Mouse (Mus musculus) C2C12 (cell line): ENCODE results near the gene Ndufa6. TPM values are rescaled to one million over a fixed set of nuclear protein-coding genes. Genes with fewer than 3 reads are reported as not detected.

ENCODE experiments used
- H3K27me3 ChIP-seq: one replicate; pipeline ENCODE4 v1.6.1; 2011; ENCODE audit not compliant: control insufficient read depth, insufficient read depth, insufficient read length
- H3K36me3 ChIP-seq: one replicate; pipeline ENCODE4 v1.6.1; 2011; ENCODE audit not compliant: control insufficient read depth, insufficient read depth
- H3K4me3 ChIP-seq: one replicate; pipeline ENCODE4 v1.5.1; 2011; ENCODE audit warnings: mild to moderate bottlenecking, control low read depth; ENCODE audit not compliant: poor library complexity, insufficient read depth, severe bottlenecking
- H3K79me2 ChIP-seq: one replicate; pipeline ENCODE4 v1.6.1; 2011; ENCODE audit not compliant: control insufficient read depth, insufficient read depth
- H3K79me3 ChIP-seq: one replicate; pipeline ENCODE4 v1.6.1; 2011; ENCODE audit warnings: low read depth, control low read depth
- H3ac ChIP-seq: one replicate; pipeline ENCODE3; 2011; ENCODE audit warnings: low read depth; ENCODE audit not compliant: control insufficient read depth, insufficient read length
- CEBPB ChIP-seq: IDR thresholded peaks from one replicate; pipeline ENCODE4 v1.6.1; 2011; ENCODE audit warnings: low read depth, mild to moderate bottlenecking, control low read depth, moderate library complexity
- CTCF ChIP-seq: IDR thresholded peaks from one replicate; pipeline ENCODE4 v1.5.1; 2011; ENCODE audit not compliant: control insufficient read depth, insufficient read depth, insufficient read length
- FOSL1 ChIP-seq: IDR thresholded peaks from one replicate; pipeline ENCODE4 v1.8.0; 2011; ENCODE audit warnings: mild to moderate bottlenecking, low read length; ENCODE audit not compliant: poor library complexity, insufficient read depth, severe bottlenecking
- MAX ChIP-seq: IDR thresholded peaks from one replicate; pipeline ENCODE4 v1.6.1; 2011; ENCODE audit warnings: mild to moderate bottlenecking, control low read depth
- MYOD1 ChIP-seq: IDR thresholded peaks from one replicate; pipeline ENCODE4 v1.6.1; 2011; ENCODE audit warnings: low read depth; ENCODE audit not compliant: control insufficient read depth, insufficient read length
- MYOG ChIP-seq: IDR thresholded peaks from one replicate; pipeline ENCODE4 v1.6.1; 2011; ENCODE audit not compliant: control insufficient read depth, insufficient read length; ENCODE audit errors: extremely low read depth
- USF1 ChIP-seq: IDR thresholded peaks from one replicate; pipeline ENCODE4 v1.6.1; 2011; ENCODE audit warnings: low read depth, mild to moderate bottlenecking, control low read depth, moderate library complexity
- polyA plus RNA-seq: library from polyadenylated mRNA; unstranded; fragments of >200 nt; fragmentation: generic; extraction: Trizol; gene quantifications from one replicate; pipeline ENCODE4 v1.2.1, GENCODE M21; 2012; ENCODE audit warnings: missing spikeins

Gene Ndufa6
- polyA plus RNA-seq, 1 experiment = 385 TPM

DNA sequence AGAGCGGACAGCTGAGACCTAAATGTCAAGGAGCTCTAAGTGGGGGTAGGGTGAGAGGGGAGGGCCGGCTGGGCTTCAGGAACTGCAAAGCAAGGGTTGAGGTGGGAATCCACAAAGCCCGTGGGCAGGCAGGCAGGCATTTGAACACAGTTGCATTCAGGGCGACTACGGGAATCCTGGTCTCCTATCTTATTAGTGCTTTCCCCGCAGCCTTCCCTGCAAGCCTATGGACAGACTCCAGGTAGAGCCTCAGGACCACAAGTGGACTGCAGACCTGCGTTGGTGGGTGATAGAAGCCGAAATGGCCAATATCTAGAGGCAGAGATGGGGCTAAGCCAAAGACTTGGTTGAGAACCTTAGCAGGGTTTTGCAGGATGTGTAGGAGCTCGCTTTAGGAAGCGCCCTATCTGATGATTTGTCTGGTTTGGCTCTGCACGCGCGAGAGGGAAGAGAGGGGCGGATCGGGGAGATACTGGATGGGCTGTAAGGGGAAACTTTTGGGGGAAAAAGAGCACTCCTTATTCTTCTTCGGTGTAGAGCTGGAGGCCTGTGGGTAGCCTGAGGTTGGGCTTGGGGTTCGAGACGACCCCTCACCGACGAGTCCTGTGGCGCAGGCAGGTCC is 13.6 kb downstream of the Ndufa6 start:
- TF ChIP-seq MAX = no peak
- no peak for TF ChIP-seq MYOG
- TF ChIP-seq CTCF = no peak
- no peak for TF ChIP-seq USF1
- no peak for TF ChIP-seq FOSL1
- no peaks in the 10 kb centered on the region for H3K27me3 ChIP-seq
- no peaks in the 10 kb centered on the region for H3K79me3 ChIP-seq
- peaks cover 2% of the 10 kb centered on the region for H3K36me3 ChIP-seq
- H3ac ChIP-seq = no peak overlapping the region
- peaks cover 10% of the 10 kb centered on the region for H3K79me2 ChIP-seq
- H3K4me3 ChIP-seq = no peak overlapping the region

GRCm38 (mm10) chr15:82339634-82340254 is 14.4 kb downstream of the Ndufa6 start:
- peaks cover 9% of the 10 kb centered on the region for H3K36me3 ChIP-seq
- TF ChIP-seq USF1 (no peak), MAX (no peak), MYOD1 (no peak), MYOG (no peak), FOSL1 (no peak), CEBPB (no peak), CTCF (no peak)
- H3K27me3 ChIP-seq = no peaks in the 10 kb centered on the region
- no peaks in the 10 kb centered on the region for H3K79me3 ChIP-seq
- no peak overlapping the region for H3K4me3 ChIP-seq
- H3ac ChIP-seq = no peak overlapping the region
- H3K79me2 ChIP-seq = peaks cover 10% of the 10 kb centered on the region

- TF ChIP-seq MYOG = no peak
- Histone ChIP-seq H3K27me3 (no peaks in the 10 kb centered on the region), H3K4me3 (no peak overlapping the region), H3K79me2 (peaks cover 10% of the 10 kb centered on the region), H3K79me3 (no peaks in the 10 kb centered on the region), H3K36me3 (peaks cover 14% of the 10 kb centered on the region), H3ac (no peak overlapping the region)
Observed at GRCm38 (mm10) chr15:82339150-82339549, 15.0 kb downstream of the Ndufa6 start.

DNA sequence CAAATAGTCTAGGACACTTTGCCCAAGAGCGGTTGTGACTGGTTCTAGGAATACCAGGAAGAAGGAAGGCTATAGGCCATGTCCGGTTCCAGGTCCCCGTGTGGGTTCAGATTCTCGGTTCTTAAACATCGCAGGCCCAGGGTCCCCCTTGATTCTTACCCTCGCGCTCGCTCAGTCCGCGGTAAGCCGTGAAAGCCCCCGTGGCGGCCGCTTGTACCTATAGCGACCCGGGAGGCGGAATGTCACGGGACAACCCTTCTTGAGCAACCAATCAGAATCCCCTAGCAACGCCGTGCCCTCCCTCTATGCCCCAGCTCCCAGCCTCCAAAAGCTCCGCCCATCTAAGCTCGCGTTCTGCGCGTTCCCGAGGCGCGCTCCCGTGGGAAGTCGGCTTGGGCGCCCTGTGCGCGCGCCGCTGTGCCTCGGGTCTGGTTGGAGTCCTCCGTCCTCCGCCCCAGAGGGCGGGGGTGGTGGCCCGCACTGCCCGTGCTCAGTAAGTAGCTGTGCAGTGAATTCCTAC is 15.5 kb downstream of the Ndufa6 start, which contains the start of the genes Naga, Pheta2 and Smdt1:
Gene Naga (minus strand): TSS at position 333 of the 520 bp plus-strand sequence.
Gene Pheta2 (plus strand): TSS at position 350 of the 520 bp plus-strand sequence.
Gene Smdt1 (plus strand): TSS at position 367 of the 520 bp plus-strand sequence.
- no peaks in the 10 kb centered on the region for H3K79me3 ChIP-seq
- H3K4me3 ChIP-seq = peak within 1 kb of the TSS; percentile 66
- no peak for TF ChIP-seq USF1
- no peak for TF ChIP-seq MYOD1
- no peak for TF ChIP-seq FOSL1
- TF ChIP-seq MYOG = no peak
- no peak for TF ChIP-seq CEBPB
- TF ChIP-seq CTCF = no peak
- TF ChIP-seq MAX = no peak

GRCm38 (mm10) chr15:82337875-82338274 is 16.2 kb downstream of the Ndufa6 start:
- peaks cover 15% of the 10 kb centered on the region for H3K36me3 ChIP-seq
- H3ac ChIP-seq = peak overlapping the region; percentile 39
- H3K79me2 ChIP-seq = peaks cover 10% of the 10 kb centered on the region
- no peaks in the 10 kb centered on the region for H3K79me3 ChIP-seq
- peak overlapping the region; percentile 66 for H3K4me3 ChIP-seq
- H3K27me3 ChIP-seq = no peaks in the 10 kb centered on the region
- no peak for TF ChIP-seq MYOG
- TF ChIP-seq MAX = no peak
- no peak for TF ChIP-seq USF1
- TF ChIP-seq MYOD1 = no peak
- TF ChIP-seq FOSL1 = no peak
- TF ChIP-seq CEBPB = no peak
- TF ChIP-seq CTCF = no peak

More for the DNA sequence above, 15.5 kb downstream of the Ndufa6 start, which contains the start of the genes Naga, Pheta2 and Smdt1:
- H3K79me2 ChIP-seq = peaks cover 10% of the 10 kb centered on the region
- no peaks in the 10 kb centered on the region for H3K27me3 ChIP-seq
- peak within 1 kb of the TSS; percentile 50 for H3ac ChIP-seq
- H3K36me3 ChIP-seq = peaks cover 15% of the 10 kb centered on the region
